Mouse (Mus musculus): ENCODE measurements around the gene Gpr34. TPM values are rescaled to one million over a fixed set of nuclear protein-coding genes. Genes with fewer than 3 reads are reported as not detected.

Gene Gpr34
- 24.8 TPM for polyA plus RNA-seq (2015; fragmentation: Illumina TruSeq; extraction: RNeasy Lipid Tissue Mini Kit (QIAGEN cat#74804); ENCODE audit: low read depth, low replicate concordance)

DNA sequence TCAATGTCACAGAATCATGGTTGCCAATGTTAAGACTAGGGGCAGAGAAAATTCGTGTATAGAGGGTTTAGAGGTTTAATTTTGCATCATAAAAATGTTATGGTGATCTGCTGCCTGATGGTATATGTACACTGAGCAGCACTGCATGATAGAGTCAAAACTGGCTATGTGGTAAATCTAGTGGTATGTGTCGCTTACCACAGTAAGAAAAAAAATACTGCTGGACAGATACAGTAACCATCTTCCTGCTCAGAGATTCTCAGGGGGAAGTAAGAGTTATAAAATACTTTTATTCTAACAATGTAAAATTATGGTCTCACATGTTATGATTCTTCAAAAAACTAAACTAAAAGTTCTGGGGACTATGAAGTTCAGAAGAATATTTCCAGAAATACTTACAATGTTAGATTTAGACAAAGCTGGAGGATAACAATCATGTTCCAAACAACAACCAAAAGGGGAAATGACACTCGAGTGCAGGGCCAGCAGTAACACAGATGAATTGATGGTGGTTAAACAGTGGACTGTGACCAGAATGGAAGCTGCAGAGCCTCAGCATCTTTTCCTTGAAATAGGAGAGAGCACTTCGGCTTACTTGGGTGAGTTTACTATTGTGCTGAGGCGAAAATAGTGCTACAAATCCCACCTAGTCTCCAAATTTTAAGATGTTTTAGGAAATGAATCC lies at the start of gene Gpr34:
TSS of gene Gpr34 (plus strand) at position 491 of the 685 bp plus-strand sequence.

GRCm38 (mm10) chrX:13661063-13661462 lies 29.2 kb downstream of the Gpr34 start, which contains the start of gene Gpr82:
Gene Gpr82 (plus strand): TSS chrX:13661363.

Other genes starting within 250 kb of the Gpr34 start
- gene Nyx, start 166.0 kb upstream of the Gpr34 start, polyA plus RNA-seq (2015; fragmentation: Illumina TruSeq; extraction: RNeasy Lipid Tissue Mini Kit (QIAGEN cat#74804); ENCODE audit: low read depth, low replicate concordance) = 0.27 TPM
- not detected for gene Gpr82, start 29.3 kb downstream of the Gpr34 start, polyA plus RNA-seq (2015; fragmentation: Illumina TruSeq; extraction: RNeasy Lipid Tissue Mini Kit (QIAGEN cat#74804); ENCODE audit: low read depth, low replicate concordance)
- 41.8 TPM for gene Cask, start 219.3 kb downstream of the Gpr34 start, polyA plus RNA-seq (2015; fragmentation: Illumina TruSeq; extraction: RNeasy Lipid Tissue Mini Kit (QIAGEN cat#74804); ENCODE audit: low read depth, low replicate concordance)